Comparison of ENCODE assay signal across 17 mouse cellular contexts in genomic region chr14:114037063-114037462, GRCm38 (mm10).
DNase-seq lines count a peak whose midpoint lies in the region; ATAC-seq and TF ChIP-seq lines count a peak whose summit lies in the region.
"Had no signal": no experiment of that assay in that cellular context is flagged by ENCODE, and none has a peak within 500 bp of the region (broad histone marks: within the 10 kb centered on the region; RNA-seq: fewer than 3 reads in every experiment).

No protein-coding gene starts in this region.

- TF ChIP-seq CTCF in left cerebral cortex, adult 2 months (IDR thresholded peaks at IDR 0.05) = peak; percentile 40
- TF ChIP-seq CTCF in MEL (IDR thresholded peaks at IDR 0.05 in 2 of 3, conservative IDR thresholded peaks at IDR 0.05 in 1 of 3; ENCODE audit: control insufficient read depth in 1 of 3, insufficient read depth in 1 of 3, low read depth in 2 of 3, low read length in 3 of 3, poor library complexity in 1 of 3, severe bottlenecking in 1 of 3) = peak in 1 of 3 experiments; percentile 49; a peak in 2 of 6 replicates

- H3K36me3 ChIP-seq in hindbrain, embryonic 14.5 days (replicated peaks; ENCODE audit: control insufficient read depth, insufficient read depth) = no peaks in the 10 kb centered on the region
- no peaks in the 10 kb centered on the region for H3K36me3 ChIP-seq in hindbrain, embryonic 10.5 days
- peaks cover 0 to 20% of the 10 kb centered on the region in 2 experiments; a peak in 2 of 4 replicates for H3K36me3 ChIP-seq in MEL (ENCODE audit: control insufficient read depth in 1 of 2, insufficient read depth in 2 of 2, low read length in 2 of 2)
- H3K36me3 ChIP-seq: embryonic facial prominence, embryonic 12.5 days; forebrain, embryonic 12.5 days; heart, embryonic 12.5 days; intestine, embryonic 15.5 days had no signal

- no peak overlapping the region for H3K4me2 ChIP-seq in hindbrain, embryonic 14.5 days (replicated peaks)
- H3K4me2 ChIP-seq: embryonic facial prominence, embryonic 12.5 days; forebrain, embryonic 12.5 days; heart, embryonic 12.5 days; intestine, embryonic 15.5 days had no signal

- DNase-seq in hindbrain, embryonic 14.5 days (ENCODE audit: low spot score) = peak; percentile 25
- no peak for DNase-seq in hindbrain, embryonic 10.5 days (ENCODE audit: low spot score)
- no peak for DNase-seq in left cerebral cortex, adult 2 months (ENCODE audit: extremely low spot score in 1 of 2, low spot score in 2 of 2)
- DNase-seq in left cerebral cortex, adult 8-10 months (ENCODE audit: low spot score in 2 of 2) = no peak
- no peak for DNase-seq in MEL (ENCODE audit: low read depth, low spot score)
- peak; percentile 7 for DNase-seq in brain, adult 2 months (ENCODE audit: low read depth, low spot score)
- DNase-seq: adrenal gland, adult 8-10 months; adrenal gland, postnatal 36 days; cerebellum, adult 11-12 months; cerebellum, adult 9-10 months; cerebellum, postnatal 25 days; gastrocnemius, postnatal 25 days had no signal

- intact Hi-C loops in left cerebral cortex, adult 2 months (cut with DNase I) = loop anchor here (10.0 kb wide), 1 partner anchor 528 kb away; no protein-coding TSS in a partner anchor

- TF ChIP-seq EP300 in MEL (IDR thresholded peaks at IDR 0.05; ENCODE audit: low read depth in 1 of 2, low read length in 2 of 2) = no peak

- H3K4me1 ChIP-seq in hindbrain, embryonic 14.5 days (replicated peaks; ENCODE audit: control insufficient read depth, insufficient read depth, low read length) = no peaks in the 10 kb centered on the region
- no peaks in the 10 kb centered on the region for H3K4me1 ChIP-seq in hindbrain, embryonic 10.5 days (replicated peaks)
- peaks cover 5 to 7% of the 10 kb centered on the region in 2 experiments; a peak in 3 of 4 replicates for H3K4me1 ChIP-seq in MEL (ENCODE audit: control insufficient read depth in 1 of 2, insufficient read depth in 2 of 2, low read length in 2 of 2)
- H3K4me1 ChIP-seq: embryonic facial prominence, embryonic 12.5 days; forebrain, embryonic 12.5 days; heart, embryonic 12.5 days; intestine, embryonic 15.5 days had no signal

- no peak overlapping the region for H3K4me3 ChIP-seq in hindbrain, embryonic 14.5 days (replicated peaks; ENCODE audit: low read length)
- H3K4me3 ChIP-seq in hindbrain, embryonic 10.5 days = no peak overlapping the region
- H3K4me3 ChIP-seq in left cerebral cortex, adult 2 months = no peak overlapping the region
- no peak overlapping the region for H3K4me3 ChIP-seq in MEL (ENCODE audit: control insufficient read depth in 1 of 2, insufficient read depth in 1 of 2, low read depth in 2 of 2, low read length in 2 of 2)
- H3K4me3 ChIP-seq: embryonic facial prominence, embryonic 12.5 days; forebrain, embryonic 12.5 days; heart, embryonic 12.5 days; intestine, embryonic 15.5 days had no signal

- TF ChIP-seq POLR2A in MEL (IDR thresholded peaks at IDR 0.05; ENCODE audit: control insufficient read depth in 1 of 2, insufficient read depth in 1 of 2, low read depth in 1 of 2, low read length in 2 of 2, poor library complexity in 1 of 2) = no peak

- WGBS in hindbrain, embryonic 14.5 days = 79% methylated on average over 1 of the region's 1 CpGs
- WGBS in hindbrain, embryonic 10.5 days = 93% methylated on average over 1 of the region's 1 CpGs

- no peaks in the 10 kb centered on the region for H3K27me3 ChIP-seq in hindbrain, embryonic 14.5 days (ENCODE audit: control insufficient read depth, insufficient read depth, low read length)
- H3K27me3 ChIP-seq in hindbrain, embryonic 10.5 days (ENCODE audit: insufficient read depth, poor library complexity, severe bottlenecking) = no peaks in the 10 kb centered on the region
- no peaks in the 10 kb centered on the region for H3K27me3 ChIP-seq in MEL (ENCODE audit: control insufficient read depth in 1 of 2, insufficient read depth in 2 of 2, low read length in 2 of 2)
- H3K27me3 ChIP-seq: embryonic facial prominence, embryonic 12.5 days; forebrain, embryonic 12.5 days; heart, embryonic 12.5 days; intestine, embryonic 15.5 days had no signal

- no peaks in the 10 kb centered on the region for H3K79me2 ChIP-seq in MEL (ENCODE audit: control insufficient read depth, insufficient read depth, low read length, poor library complexity)

- no peak for ATAC-seq in hindbrain, embryonic 14.5 days (ENCODE audit: low FRiP score)
- ATAC-seq in megakaryocyte-erythroid progenitor cell, adult 5-6 weeks (replicated peaks; ENCODE audit: low FRiP score, low TSS enrichment, poor library complexity, severe bottlenecking) = no peak
- ATAC-seq: intestine, embryonic 15.5 days had no signal

- TF ChIP-seq RAD21 in MEL (IDR thresholded peaks at IDR 0.05; ENCODE audit: low read depth, low read length) = peak; percentile 61

- H3K9me3 ChIP-seq in hindbrain, embryonic 14.5 days (ENCODE audit: control insufficient read depth, low read length) = 0 out of 2 replicates have a peak, but pooled peaks cover 6% of the 10 kb centered on the region
- no peaks in the 10 kb centered on the region for H3K9me3 ChIP-seq in hindbrain, embryonic 10.5 days
- no peaks in the 10 kb centered on the region for H3K9me3 ChIP-seq in MEL (replicated peaks; ENCODE audit: insufficient read depth, low read length)
- H3K9me3 ChIP-seq: embryonic facial prominence, embryonic 12.5 days; forebrain, embryonic 12.5 days; intestine, embryonic 15.5 days had no signal

- no peak overlapping the region for H3K27ac ChIP-seq in hindbrain, embryonic 14.5 days
- no peak overlapping the region for H3K27ac ChIP-seq in hindbrain, embryonic 10.5 days
- H3K27ac ChIP-seq in left cerebral cortex, adult 2 months = no peak overlapping the region
- no peak overlapping the region for H3K27ac ChIP-seq in MEL (ENCODE audit: control insufficient read depth, low read depth, low read length)
- H3K27ac ChIP-seq: embryonic facial prominence, embryonic 12.5 days; forebrain, embryonic 12.5 days; intestine, embryonic 15.5 days had no signal

- H3K9ac ChIP-seq in hindbrain, embryonic 14.5 days = no peak overlapping the region
- H3K9ac ChIP-seq in MEL (ENCODE audit: control insufficient read depth, low read depth, low read length, poor library complexity, severe bottlenecking) = no peak overlapping the region
- H3K9ac ChIP-seq: embryonic facial prominence, embryonic 12.5 days; forebrain, embryonic 12.5 days; heart, embryonic 12.5 days; intestine, embryonic 15.5 days had no signal

TF ChIP-seq in MEL, 35 proteins besides CTCF, POLR2A, EP300 and RAD21:
- TF ChIP-seq KAT2A (conservative IDR thresholded peaks at IDR 0.05; ENCODE audit: low read depth, low read length) (no peak), ZC3H11A (IDR thresholded peaks at IDR 0.05; ENCODE audit: low read depth, low read length) (peak; percentile 20; the same call in 1 of the 2 replicates), MEF2A (IDR thresholded peaks at IDR 0.05; ENCODE audit: extremely low read depth, insufficient replicate concordance, low read depth, low read length, poor library complexity, severe bottlenecking) (no peak), SMC3 (IDR thresholded peaks at IDR 0.05; ENCODE audit: low read depth, low read length) (peak; percentile 52), SIN3A (IDR thresholded peaks at IDR 0.05; ENCODE audit: low read length) (no peak), NELFE (IDR thresholded peaks at IDR 0.05; ENCODE audit: low read depth, low read length) (no peak), NRF1 (IDR thresholded peaks at IDR 0.05; ENCODE audit: insufficient read depth, low read depth, low read length, poor library complexity, severe bottlenecking) (no peak)

Comparison
In these comparisons a context has a peak if more than half of its experiments do, and no peak if none do; other contexts are left out.
1. DNase-seq: peak in hindbrain, embryonic 14.5 days (single experiment) and brain, adult 2 months (single experiment); none in hindbrain, embryonic 10.5 days (single experiment), left cerebral cortex, adult 2 months (0 of 2), left cerebral cortex, adult 8-10 months (0 of 2) and MEL (single experiment).